Comparison of ENCODE assay signal across 11 mouse cellular contexts in genomic region chr15:79481181-79481688, GRCm38 (mm10). TPM values are rescaled to one million over a fixed set of nuclear protein-coding genes. Genes with fewer than 3 reads are reported as not detected.
DNase-seq lines count a peak whose midpoint lies in the region; ATAC-seq and TF ChIP-seq lines count a peak whose summit lies in the region.
"Had no signal": no experiment of that assay in that cellular context is flagged by ENCODE, and none has a peak within 500 bp of the region (broad histone marks: within the 10 kb centered on the region; RNA-seq: fewer than 3 reads in every experiment).

No protein-coding gene starts in this region.

- peak overlapping the region; percentile 22 for H3K4me2 ChIP-seq in kidney, embryonic 14.5 days (replicated peaks; ENCODE audit: low read depth, low read length)
- H3K4me2 ChIP-seq in lung, embryonic 16.5 days (ENCODE audit: low read depth, low read length): peak overlapping the region; percentile 32
- H3K4me2 ChIP-seq: midbrain, embryonic 15.5 days had no signal

- 0 out of 2 replicates have a peak, but pooled peaks cover 4% of the 10 kb centered on the region for H3K27me3 ChIP-seq in kidney, embryonic 14.5 days (ENCODE audit: control insufficient read depth, insufficient read depth, low read length)
- H3K27me3 ChIP-seq in E14TG2a.4 (ENCODE audit: insufficient read depth, low read length): peaks cover 58% of the 10 kb centered on the region
- H3K27me3 ChIP-seq in lung, embryonic 16.5 days (ENCODE audit: control insufficient read depth, insufficient read depth, low read depth, low read length): peaks cover 4% of the 10 kb centered on the region
- H3K27me3 ChIP-seq: midbrain, embryonic 15.5 days had no signal

- H3K36me3 ChIP-seq in kidney, embryonic 14.5 days (ENCODE audit: control insufficient read depth, insufficient read depth, low read length): no peaks in the 10 kb centered on the region
- H3K36me3 ChIP-seq in E14TG2a.4 (ENCODE audit: insufficient read depth, low read length): no peaks in the 10 kb centered on the region
- no peaks in the 10 kb centered on the region for H3K36me3 ChIP-seq in lung, embryonic 16.5 days (ENCODE audit: control insufficient read depth, insufficient read depth, low read length)
- H3K36me3 ChIP-seq: midbrain, embryonic 15.5 days had no signal

- DNase-seq in kidney, adult 9 months: no peak
- DNase-seq in urinary bladder, postnatal 4 days (ENCODE audit: low spot score in 2 of 2): no peak
- no peak for DNase-seq in thymus, postnatal 25 days
- no peak for DNase-seq in thymus, postnatal 0 days (ENCODE audit: low spot score)

- peaks cover 5% of the 10 kb centered on the region; the same call in 1 of the 2 replicates for H3K4me1 ChIP-seq in kidney, embryonic 14.5 days (ENCODE audit: control insufficient read depth, insufficient read depth, low read length)
- H3K4me1 ChIP-seq in E14TG2a.4 (replicated peaks; ENCODE audit: low read depth, low read length): peaks cover 47% of the 10 kb centered on the region
- H3K4me1 ChIP-seq in cortical plate, adult 2 months (ENCODE audit: control insufficient read depth, insufficient read depth, low read length): 0 out of 2 replicates have a peak, but pooled peaks cover 2% of the 10 kb centered on the region
- no peaks in the 10 kb centered on the region for H3K4me1 ChIP-seq in lung, embryonic 16.5 days (replicated peaks; ENCODE audit: control insufficient read depth, insufficient read depth, low read length)
- H3K4me1 ChIP-seq: midbrain, embryonic 15.5 days had no signal

- ATAC-seq in kidney, embryonic 14.5 days (ENCODE audit: low FRiP score, low TSS enrichment): no peak
- ATAC-seq in lung, embryonic 16.5 days (ENCODE audit: low read depth): 0 out of 2 replicates have a peak, but pooled peaks have one; percentile 43
- ATAC-seq: midbrain, embryonic 15.5 days had no signal

- WGBS in kidney, embryonic 14.5 days: 5% methylated on average over 15 of the region's 15 CpGs
- 11% methylated on average over 15 of the region's 15 CpGs for WGBS in lung, embryonic 16.5 days

- H3K27ac ChIP-seq in kidney, embryonic 14.5 days (ENCODE audit: low read depth, low read length): no peak overlapping the region
- H3K27ac ChIP-seq in cortical plate, adult 2 months (ENCODE audit: insufficient read depth, low read length): peak overlapping the region; percentile 47
- H3K27ac ChIP-seq in lung, embryonic 16.5 days (ENCODE audit: low read length): no peak overlapping the region
- H3K27ac ChIP-seq: midbrain, embryonic 15.5 days had no signal

- no peak overlapping the region for H3K4me3 ChIP-seq in kidney, embryonic 14.5 days (ENCODE audit: low read length)
- H3K4me3 ChIP-seq in E14TG2a.4 (replicated peaks; ENCODE audit: low read length): peak overlapping the region; percentile 63
- no peak overlapping the region for H3K4me3 ChIP-seq in cortical plate, adult 2 months (ENCODE audit: insufficient read depth, low read length)
- H3K4me3 ChIP-seq in lung, embryonic 16.5 days (ENCODE audit: low read length): no peak overlapping the region
- H3K4me3 ChIP-seq: midbrain, embryonic 15.5 days had no signal

- no peak for TF ChIP-seq CTCF in E14TG2a.4 (conservative IDR thresholded peaks at IDR 0.05; ENCODE audit: low read length)
- TF ChIP-seq CTCF in cortical plate, adult 2 months (IDR thresholded peaks at IDR 0.05; ENCODE audit: extremely low read depth, insufficient read depth, low read length): no peak

- no peak overlapping the region for H3K9ac ChIP-seq in kidney, embryonic 14.5 days (ENCODE audit: low read depth, low read length)
- H3K9ac ChIP-seq in lung, embryonic 16.5 days (ENCODE audit: low read length): no peak overlapping the region
- H3K9ac ChIP-seq: midbrain, embryonic 15.5 days had no signal

- TF ChIP-seq POLR2A in cortical plate, adult 2 months (IDR thresholded peaks at IDR 0.05; ENCODE audit: extremely low read depth, insufficient read depth, low read length): no peak

- H3K9me3 ChIP-seq in kidney, embryonic 14.5 days (ENCODE audit: control insufficient read depth, low read length): no peaks in the 10 kb centered on the region
- H3K9me3 ChIP-seq in E14TG2a.4 (ENCODE audit: low read length): no peaks in the 10 kb centered on the region
- H3K9me3 ChIP-seq in lung, embryonic 16.5 days (ENCODE audit: control insufficient read depth, low read length): no peaks in the 10 kb centered on the region
- H3K9me3 ChIP-seq: midbrain, embryonic 15.5 days had no signal

RNA-seq across cellular contexts. Expression of gene Kcnj4, which starts 23.8 kb away (rescaled TPM):
- polyA plus RNA-seq in kidney, embryonic 14.5 days (2014; fragmentation: Nextera tagmentation; extraction: Ambion mirVana): 0.23 TPM in 1 of 2 replicates, not detected in the other
- polyA plus RNA-seq in cortical plate, adult 2 months (2012; rRNA removed): 115 and 120 TPM in 2 replicates
- polyA plus RNA-seq in lung, embryonic 16.5 days (2015; fragmentation: Nextera tagmentation; extraction: Ambion mirVana): not detected in 2 replicates
- polyA plus RNA-seq in thymus, postnatal 0 days (2015; fragmentation: Nextera tagmentation; extraction: Ambion mirVana): not detected in 2 replicates
- polyA plus RNA-seq: liver, adult 2 months; stomach, embryonic 14.5 days had no signal

RNA-seq across cellular contexts. Expression of gene Csnk1e, which starts 25.9 kb away (rescaled TPM):
- 88.8 and 107 TPM in 2 replicates for polyA plus RNA-seq in kidney, embryonic 14.5 days (2014; fragmentation: Nextera tagmentation; extraction: Ambion mirVana)
- 185 and 194 TPM in 2 replicates for polyA plus RNA-seq in cortical plate, adult 2 months (2012; rRNA removed)
- 54.7 and 58.0 TPM in 2 replicates for polyA plus RNA-seq in lung, embryonic 16.5 days (2015; fragmentation: Nextera tagmentation; extraction: Ambion mirVana)
- 52.2 and 70.8 TPM in 2 replicates for polyA plus RNA-seq in thymus, postnatal 0 days (2015; fragmentation: Nextera tagmentation; extraction: Ambion mirVana)

RNA-seq across cellular contexts. Expression of gene Kdelr3, which starts 35.0 kb away (rescaled TPM):
- polyA plus RNA-seq in kidney, embryonic 14.5 days (2014; fragmentation: Nextera tagmentation; extraction: Ambion mirVana): 38.2 and 40.1 TPM in 2 replicates
- polyA plus RNA-seq in cortical plate, adult 2 months (2012; rRNA removed): 1.3 and 1.4 TPM in 2 replicates
- 75.3 and 78.6 TPM in 2 replicates for polyA plus RNA-seq in lung, embryonic 16.5 days (2015; fragmentation: Nextera tagmentation; extraction: Ambion mirVana)
- 9.5 and 11.6 TPM in 2 replicates for polyA plus RNA-seq in thymus, postnatal 0 days (2015; fragmentation: Nextera tagmentation; extraction: Ambion mirVana)

Comparison
In these comparisons a context has a peak if more than half of its experiments do, and no peak if none do; other contexts are left out.
1. RNA of gene Kcnj4, which starts 23.8 kb away (polyA plus RNA-seq): 115 to 120 TPM in cortical plate, adult 2 months; 0.23 TPM in kidney, embryonic 14.5 days, not detected in lung, embryonic 16.5 days and not detected in thymus, postnatal 0 days; every median in the first group is over 10 times any median in the second.